Comparison of ENCODE assay signal across 8 mouse cellular contexts in genomic region chr4:123904333-123905125, GRCm38 (mm10). TPM values are rescaled to one million over a fixed set of nuclear protein-coding genes. Genes with fewer than 3 reads are reported as not detected.
A peak's percentile ranks its signal among the peaks of the same experiment; 100 is the strongest.
DNase-seq lines count a peak whose midpoint lies in the region; ATAC-seq lines count a peak whose summit lies in the region.

Mycbp (plus strand) TSS chr4:123904832.

- H3K27ac ChIP-seq in intestine, embryonic 14.5 days (ENCODE audit: low read depth), result peak within 1 kb of the TSS; percentile 83

- DNase-seq in adrenal gland, adult 18-20 months (ENCODE audit: low spot score in 2 of 2), result peak; percentile 100
- DNase-seq in embryo, embryonic 11 days, result peak; percentile 98
- DNase-seq in gastrocnemius, postnatal 25 days, result peak; percentile 99
- DNase-seq in intestine, embryonic 14.5 days (ENCODE audit: low spot score), result peak; percentile 97
- DNase-seq in left cerebral cortex, postnatal 14 days (ENCODE audit: low spot score in 2 of 2), result peak; percentile 98 to 99
- DNase-seq in mesoderm, embryonic 11.5 days (ENCODE audit: low read depth, low spot score), result peak; percentile 98
- DNase-seq in right cerebral cortex, postnatal 36 days (ENCODE audit: low spot score in 2 of 2), result peak; percentile 97 to 98
- peak; percentile 98 for DNase-seq in yolk sac, embryonic 10.5 days (ENCODE audit: low spot score)

- ATAC-seq in intestine, embryonic 14.5 days (replicated peaks; ENCODE audit: low FRiP score, low TSS enrichment, low read depth), result peak; percentile 100

- H3K9me3 ChIP-seq in intestine, embryonic 14.5 days (ENCODE audit: control insufficient read depth, low read length), result no peaks in the 10 kb centered on the region

- peak within 1 kb of the TSS; percentile 71 for H3K4me3 ChIP-seq in intestine, embryonic 14.5 days (ENCODE audit: low read depth, low read length)

- peaks cover 10% of the 10 kb centered on the region for H3K4me1 ChIP-seq in intestine, embryonic 14.5 days (replicated peaks; ENCODE audit: control insufficient read depth, insufficient read depth, low read length)

- H3K4me2 ChIP-seq in intestine, embryonic 14.5 days (ENCODE audit: low read length), result peak within 1 kb of the TSS; percentile 72

- no peaks in the 10 kb centered on the region for H3K27me3 ChIP-seq in intestine, embryonic 14.5 days (replicated peaks; ENCODE audit: control insufficient read depth, insufficient read depth, low read length)

- peaks cover 11% of the 10 kb centered on the region for H3K36me3 ChIP-seq in intestine, embryonic 14.5 days (ENCODE audit: control insufficient read depth, insufficient read depth, low read length)

- WGBS in intestine, embryonic 14.5 days, result 2% methylated on average over 45 of the region's 49 CpGs

- H3K9ac ChIP-seq in intestine, embryonic 14.5 days (ENCODE audit: low read length), result peak within 1 kb of the TSS; percentile 65

- intact Hi-C loops in left cerebral cortex, postnatal 14 days (cut with DNase I), result no loop called here

RNA-seq across cellular contexts. Expression of gene Mycbp, which starts in this region (rescaled TPM):
- 10 to 100 TPM; 40.4 to 56.8 TPM for total RNA-seq in adrenal gland, adult 18-20 months (2021)
- 10 to 100 TPM; 16.4 to 18.3 TPM for total RNA-seq in gastrocnemius, postnatal 25 days (2021)
- polyA plus RNA-seq in intestine, embryonic 14.5 days (2014; fragmentation: Nextera tagmentation; extraction: Ambion mirVana), result 86.5 and 97.8 TPM in 2 replicates
- 10 to 100 TPM in 1 of 2 experiments, 1 to 10 TPM in 1; 10.0 to 11.1 TPM for total RNA-seq in left cerebral cortex, postnatal 14 days (2021)

Comparison
In these comparisons a context has a peak if more than half of its experiments do, and no peak if none do; other contexts are left out.
1. Peak in every context shown above with its lines: DNase-seq, ATAC-seq, H3K4me3 ChIP-seq and H3K27ac ChIP-seq.